In genomic region chr1:121082839-121083238, GRCm38 (mm10) we compare ENCODE assay signal across 21 mouse cellular contexts.
A peak's percentile ranks its signal among the peaks of the same experiment; 100 is the strongest.
DNase-seq lines count a peak whose midpoint lies in the region; ATAC-seq lines count a peak whose summit lies in the region.
"Had no signal": no experiment of that assay in that cellular context is flagged by ENCODE, and none has a peak within 500 bp of the region (broad histone marks: within the 10 kb centered on the region; RNA-seq: fewer than 3 reads in every experiment).

No protein-coding gene starts in this region.

- no peak overlapping the region for H3K4me3 ChIP-seq in neural tube, embryonic 13.5 days
- no peak overlapping the region for H3K4me3 ChIP-seq in hindbrain, embryonic 13.5 days
- H3K4me3 ChIP-seq in midbrain, embryonic 16.5 days (ENCODE audit: low read depth, low read length), result no peak overlapping the region
- H3K4me3 ChIP-seq: heart, adult 2 months; liver, embryonic 13.5 days had no signal

- H3K36me3 ChIP-seq in neural tube, embryonic 13.5 days, result no peaks in the 10 kb centered on the region
- no peaks in the 10 kb centered on the region for H3K36me3 ChIP-seq in hindbrain, embryonic 13.5 days
- H3K36me3 ChIP-seq in midbrain, embryonic 16.5 days (ENCODE audit: control insufficient read depth, insufficient read depth, low read length), result no peaks in the 10 kb centered on the region
- H3K36me3 ChIP-seq: liver, embryonic 13.5 days had no signal

- no peak overlapping the region for H3K4me2 ChIP-seq in neural tube, embryonic 13.5 days
- no peak overlapping the region for H3K4me2 ChIP-seq in hindbrain, embryonic 13.5 days
- H3K4me2 ChIP-seq in midbrain, embryonic 16.5 days (ENCODE audit: low read length), result 0 out of 2 replicates have a peak overlapping the region, but pooled peaks have one; percentile 6
- H3K4me2 ChIP-seq: liver, embryonic 13.5 days; lung, embryonic 14.5 days had no signal

- peak overlapping the region; percentile 61 for H3K27ac ChIP-seq in neural tube, embryonic 13.5 days (replicated peaks)
- H3K27ac ChIP-seq in hindbrain, embryonic 13.5 days, result peak overlapping the region; percentile 13
- H3K27ac ChIP-seq in midbrain, embryonic 16.5 days (ENCODE audit: low read length), result peak overlapping the region; percentile 54
- H3K27ac ChIP-seq: heart, adult 2 months; liver, embryonic 13.5 days had no signal

- no peaks in the 10 kb centered on the region for H3K9me3 ChIP-seq in neural tube, embryonic 13.5 days
- no peaks in the 10 kb centered on the region for H3K9me3 ChIP-seq in hindbrain, embryonic 13.5 days
- no peaks in the 10 kb centered on the region for H3K9me3 ChIP-seq in midbrain, embryonic 16.5 days (replicated peaks; ENCODE audit: control insufficient read depth, low read length, poor library complexity, severe bottlenecking)
- H3K9me3 ChIP-seq: liver, embryonic 13.5 days had no signal

- no peaks in the 10 kb centered on the region for H3K27me3 ChIP-seq in neural tube, embryonic 13.5 days
- no peaks in the 10 kb centered on the region for H3K27me3 ChIP-seq in hindbrain, embryonic 13.5 days
- H3K27me3 ChIP-seq in midbrain, embryonic 16.5 days (ENCODE audit: control insufficient read depth, insufficient read depth, low read depth, low read length), result no peaks in the 10 kb centered on the region
- H3K27me3 ChIP-seq: CH12.LX; liver, embryonic 13.5 days had no signal

- intact Hi-C loops in left cerebral cortex, postnatal 25 days (cut with DNase I), result no loop called here

- 44% methylated on average over 5 of the region's 5 CpGs for WGBS in neural tube, embryonic 13.5 days
- WGBS in hindbrain, embryonic 13.5 days, result 30% methylated on average over 5 of the region's 5 CpGs
- 17% methylated on average over 5 of the region's 5 CpGs for WGBS in midbrain, embryonic 16.5 days

- no peak overlapping the region for H3K9ac ChIP-seq in neural tube, embryonic 13.5 days
- no peak overlapping the region for H3K9ac ChIP-seq in hindbrain, embryonic 13.5 days
- H3K9ac ChIP-seq in midbrain, embryonic 16.5 days (ENCODE audit: low read depth, low read length), result no peak overlapping the region
- H3K9ac ChIP-seq: liver, embryonic 13.5 days; lung, embryonic 14.5 days had no signal

- no peak for ATAC-seq in neural tube, embryonic 13.5 days (ENCODE audit: low read depth)
- no peak for ATAC-seq in hindbrain, embryonic 13.5 days (ENCODE audit: low FRiP score)
- peak; percentile 49; the same call in 1 of the 2 replicates for ATAC-seq in midbrain, embryonic 16.5 days
- no peak for ATAC-seq in erythroblast, adult 5-6 weeks (replicated peaks; ENCODE audit: low FRiP score, poor library complexity, severe bottlenecking)
- ATAC-seq: forebrain, embryonic 14.5 days had no signal

- no peak for DNase-seq in neural tube, embryonic 10.5 days (ENCODE audit: extremely low spot score, low spot score)
- DNase-seq in left cerebral cortex, postnatal 25 days (ENCODE audit: low spot score in 2 of 2), result no peak
- DNase-seq in kidney, adult 18-20 months, result no peak
- DNase-seq: B cell, adult 2 months; cerebellum, adult 8-10 months; cerebellum, postnatal 36 days; gastrocnemius, postnatal 14 days; heart, adult 2 months; kidney, adult 11 months; layer of hippocampus, adult 9-11 months; liver, embryonic 13.5 days; lung, embryonic 14.5 days; right cerebral cortex, adult 18-20 months; right cerebral cortex, postnatal 4 days; thymus, postnatal 14 days had no signal

- peaks cover 18% of the 10 kb centered on the region for H3K4me1 ChIP-seq in neural tube, embryonic 13.5 days (replicated peaks)
- peaks cover 13% of the 10 kb centered on the region; the same call in 1 of the 2 replicates for H3K4me1 ChIP-seq in hindbrain, embryonic 13.5 days (replicated peaks)
- peaks cover 8% of the 10 kb centered on the region for H3K4me1 ChIP-seq in midbrain, embryonic 16.5 days (ENCODE audit: control insufficient read depth, insufficient read depth, low read length)
- H3K4me1 ChIP-seq: liver, embryonic 13.5 days had no signal
